Comparison of ENCODE assay signal across 21 mouse cellular contexts in genomic region chr6:135817391-135817790, GRCm38 (mm10).
A peak's percentile ranks its signal among the peaks of the same experiment; 100 is the strongest.
DNase-seq lines count a peak whose midpoint lies in the region; ATAC-seq and TF ChIP-seq lines count a peak whose summit lies in the region.
"Had no signal": no experiment of that assay in that cellular context is flagged by ENCODE, and none has a peak within 500 bp of the region (broad histone marks: within the 10 kb centered on the region; RNA-seq: fewer than 3 reads in every experiment).

No protein-coding gene starts in this region.

- H3K4me1 ChIP-seq in kidney, adult 2 months (ENCODE audit: control insufficient read depth, insufficient read depth, low read length) = no peaks in the 10 kb centered on the region
- H3K4me1 ChIP-seq in kidney, embryonic 14.5 days (ENCODE audit: control insufficient read depth, insufficient read depth, low read length) = no peaks in the 10 kb centered on the region
- H3K4me1 ChIP-seq in hindbrain, postnatal 0 days (ENCODE audit: insufficient read depth, low read length) = no peaks in the 10 kb centered on the region
- H3K4me1 ChIP-seq: heart, embryonic 12.5 days; hindbrain, embryonic 10.5 days; liver, embryonic 13.5 days; midbrain, embryonic 13.5 days had no signal

- peak; percentile 10 for DNase-seq in cerebellum, adult 9-11 months
- DNase-seq in cerebellum, adult 9-10 months = no peak
- DNase-seq in kidney, adult 2 months = peak; percentile 82
- DNase-seq in lung, postnatal 25 days (ENCODE audit: low spot score) = peak; percentile 3
- no peak for DNase-seq in lung, adult 18-20 months
- no peak for DNase-seq in hindbrain, postnatal 0 days (ENCODE audit: low spot score)
- DNase-seq: adrenal gland, postnatal 36 days; gastrocnemius, postnatal 10 days; heart, adult 18-20 months; heart, postnatal 10 days; liver, embryonic 13.5 days; lung, embryonic 14.5 days; thymus, adult 18-20 months; thymus, postnatal 36 days had no signal

- no peak for TF ChIP-seq CTCF in kidney, adult 2 months (conservative IDR thresholded peaks at IDR 0.05; ENCODE audit: insufficient read depth, insufficient read length, low read depth, low read length)
- no peak for TF ChIP-seq CTCF in hindbrain, postnatal 0 days (IDR thresholded peaks at IDR 0.05; ENCODE audit: low read depth)

- ATAC-seq in kidney, embryonic 14.5 days (ENCODE audit: low FRiP score, low TSS enrichment) = no peak
- ATAC-seq in hindbrain, postnatal 0 days = no peak
- ATAC-seq: forebrain, embryonic 14.5 days; hindbrain, embryonic 16.5 days; intestine, embryonic 16.5 days; midbrain, embryonic 13.5 days had no signal

- no peaks in the 10 kb centered on the region for H3K36me3 ChIP-seq in kidney, adult 2 months (ENCODE audit: control insufficient read depth, insufficient read depth, low read length)
- H3K36me3 ChIP-seq in kidney, embryonic 14.5 days (ENCODE audit: control insufficient read depth, insufficient read depth, low read length) = no peaks in the 10 kb centered on the region
- H3K36me3 ChIP-seq in hindbrain, postnatal 0 days (ENCODE audit: insufficient read depth, low read length) = no peaks in the 10 kb centered on the region
- H3K36me3 ChIP-seq: heart, embryonic 12.5 days; hindbrain, embryonic 10.5 days; liver, embryonic 13.5 days; midbrain, embryonic 13.5 days had no signal

- H3K9ac ChIP-seq in kidney, embryonic 14.5 days (ENCODE audit: low read depth, low read length) = no peak overlapping the region
- H3K9ac ChIP-seq in hindbrain, postnatal 0 days (replicated peaks; ENCODE audit: low read length) = no peak overlapping the region
- H3K9ac ChIP-seq: heart, embryonic 12.5 days; liver, embryonic 13.5 days; lung, embryonic 14.5 days; midbrain, embryonic 13.5 days had no signal

- no peaks in the 10 kb centered on the region for H3K9me3 ChIP-seq in kidney, embryonic 14.5 days (ENCODE audit: control insufficient read depth, low read length)
- no peaks in the 10 kb centered on the region for H3K9me3 ChIP-seq in hindbrain, postnatal 0 days (ENCODE audit: low read length)
- H3K9me3 ChIP-seq: heart, embryonic 12.5 days; hindbrain, embryonic 10.5 days; liver, embryonic 13.5 days; midbrain, embryonic 13.5 days had no signal

- no peak overlapping the region for H3K4me2 ChIP-seq in kidney, embryonic 14.5 days (replicated peaks; ENCODE audit: low read depth, low read length)
- H3K4me2 ChIP-seq in hindbrain, postnatal 0 days (ENCODE audit: low read depth, low read length) = no peak overlapping the region
- H3K4me2 ChIP-seq: heart, embryonic 12.5 days; liver, embryonic 13.5 days; lung, embryonic 14.5 days; midbrain, embryonic 13.5 days had no signal

- H3K4me3 ChIP-seq in kidney, adult 2 months (ENCODE audit: insufficient read depth, low read depth, low read length) = no peak overlapping the region
- no peak overlapping the region for H3K4me3 ChIP-seq in kidney, embryonic 14.5 days (ENCODE audit: low read length)
- no peak overlapping the region for H3K4me3 ChIP-seq in hindbrain, postnatal 0 days (ENCODE audit: low read length)
- H3K4me3 ChIP-seq: heart, embryonic 12.5 days; hindbrain, embryonic 10.5 days; liver, embryonic 13.5 days; midbrain, embryonic 13.5 days had no signal

- no peak overlapping the region for H3K27ac ChIP-seq in kidney, adult 2 months (ENCODE audit: insufficient read depth, low read depth, low read length)
- no peak overlapping the region for H3K27ac ChIP-seq in kidney, embryonic 14.5 days (ENCODE audit: low read depth, low read length)
- no peak overlapping the region for H3K27ac ChIP-seq in hindbrain, postnatal 0 days
- H3K27ac ChIP-seq: hindbrain, embryonic 10.5 days; liver, embryonic 13.5 days; midbrain, embryonic 13.5 days had no signal

- 70% methylated on average over 2 of the region's 2 CpGs for WGBS in kidney, adult 2 months
- WGBS in kidney, embryonic 14.5 days = 91% methylated on average over 2 of the region's 2 CpGs
- WGBS in hindbrain, postnatal 0 days = 84% methylated on average over 2 of the region's 2 CpGs

- no peak for TF ChIP-seq POLR2A in kidney, adult 2 months (IDR thresholded peaks at IDR 0.05; ENCODE audit: low read depth, low read length)

- H3K27me3 ChIP-seq in kidney, adult 2 months (replicated peaks; ENCODE audit: control insufficient read depth, insufficient read depth, low read length) = no peaks in the 10 kb centered on the region
- no peaks in the 10 kb centered on the region for H3K27me3 ChIP-seq in kidney, embryonic 14.5 days (ENCODE audit: control insufficient read depth, insufficient read depth, low read length)
- H3K27me3 ChIP-seq in hindbrain, postnatal 0 days (ENCODE audit: insufficient read depth, low read length) = no peaks in the 10 kb centered on the region
- H3K27me3 ChIP-seq: heart, embryonic 12.5 days; liver, embryonic 13.5 days; midbrain, embryonic 13.5 days had no signal

Comparison
In these comparisons a context has a peak if more than half of its experiments do, and no peak if none do; other contexts are left out.
1. DNase-seq: peak in cerebellum, adult 9-11 months (single experiment), kidney, adult 2 months (single experiment) and lung, postnatal 25 days (single experiment); none in cerebellum, adult 9-10 months (single experiment), lung, adult 18-20 months (0 of 2) and hindbrain, postnatal 0 days (single experiment).